Comparison of ENCODE assay signal across 16 mouse cellular contexts in genomic region chr2:30874445-30874844, GRCm38 (mm10). TPM values are rescaled to one million over a fixed set of nuclear protein-coding genes. Genes with fewer than 3 reads are reported as not detected.
DNase-seq lines count a peak whose midpoint lies in the region; ATAC-seq and TF ChIP-seq lines count a peak whose summit lies in the region.
"Had no signal": no experiment of that assay in that cellular context is flagged by ENCODE, and none has a peak within 500 bp of the region (broad histone marks: within the 10 kb centered on the region; RNA-seq: fewer than 3 reads in every experiment).

No protein-coding gene starts in this region.

- no peak overlapping the region for H3K9ac ChIP-seq in forebrain, embryonic 14.5 days (ENCODE audit: low read length)
- no peak overlapping the region for H3K9ac ChIP-seq in forebrain, embryonic 11.5 days (ENCODE audit: low read length)
- H3K9ac ChIP-seq in midbrain, postnatal 0 days (replicated peaks; ENCODE audit: low read length, poor library complexity, severe bottlenecking): no peak overlapping the region
- no peak overlapping the region for H3K9ac ChIP-seq in midbrain, embryonic 11.5 days (ENCODE audit: low read length)
- H3K9ac ChIP-seq: neural tube, embryonic 15.5 days had no signal

- H3K4me2 ChIP-seq in forebrain, embryonic 14.5 days (ENCODE audit: low read length): no peak overlapping the region
- no peak overlapping the region for H3K4me2 ChIP-seq in forebrain, embryonic 11.5 days (ENCODE audit: low read depth, low read length, severe bottlenecking)
- no peak overlapping the region for H3K4me2 ChIP-seq in midbrain, postnatal 0 days (ENCODE audit: low read depth, low read length, poor library complexity, severe bottlenecking)
- no peak overlapping the region for H3K4me2 ChIP-seq in midbrain, embryonic 11.5 days
- H3K4me2 ChIP-seq: liver, embryonic 11.5 days; neural tube, embryonic 15.5 days had no signal

- intact Hi-C loops in heart, postnatal 14 days (cut with DNase I): no loop called here

- no peaks in the 10 kb centered on the region for H3K27me3 ChIP-seq in forebrain, embryonic 14.5 days (replicated peaks; ENCODE audit: control insufficient read depth, insufficient read depth, low read length)
- H3K27me3 ChIP-seq in forebrain, embryonic 11.5 days (ENCODE audit: control insufficient read depth, insufficient read depth, low read length): no peaks in the 10 kb centered on the region
- no peaks in the 10 kb centered on the region for H3K27me3 ChIP-seq in midbrain, postnatal 0 days (ENCODE audit: insufficient read depth, low read length)
- H3K27me3 ChIP-seq in midbrain, embryonic 11.5 days (ENCODE audit: control insufficient read depth, insufficient read depth, low read length): no peaks in the 10 kb centered on the region
- no peaks in the 10 kb centered on the region for H3K27me3 ChIP-seq in thymus, adult 2 months (ENCODE audit: control insufficient read depth, insufficient read depth, low read length)
- H3K27me3 ChIP-seq: neural tube, embryonic 15.5 days had no signal

- TF ChIP-seq POLR2A in thymus, adult 2 months (IDR thresholded peaks at IDR 0.05; ENCODE audit: control insufficient read depth, extremely low read depth, insufficient read depth, low read length, poor library complexity): no peak

- peaks cover 14% of the 10 kb centered on the region; the same call in 1 of the 2 replicates for H3K4me1 ChIP-seq in forebrain, embryonic 14.5 days (ENCODE audit: control insufficient read depth, insufficient read depth, low read length)
- H3K4me1 ChIP-seq in forebrain, embryonic 11.5 days (replicated peaks; ENCODE audit: control insufficient read depth, insufficient read depth, low read length): 0 out of 2 replicates have a peak, but pooled peaks cover 2% of the 10 kb centered on the region
- H3K4me1 ChIP-seq in midbrain, postnatal 0 days (ENCODE audit: insufficient read depth, low read length): no peaks in the 10 kb centered on the region
- H3K4me1 ChIP-seq in midbrain, embryonic 11.5 days (ENCODE audit: control insufficient read depth, insufficient read depth, low read length): peaks cover 2% of the 10 kb centered on the region; the same call in 1 of the 2 replicates
- no peaks in the 10 kb centered on the region for H3K4me1 ChIP-seq in thymus, adult 2 months (replicated peaks; ENCODE audit: control insufficient read depth, insufficient read depth, low read length)
- H3K4me1 ChIP-seq: neural tube, embryonic 15.5 days had no signal

- H3K27ac ChIP-seq in forebrain, embryonic 14.5 days (ENCODE audit: low read depth, low read length): peak overlapping the region; percentile 3; the same call in 1 of the 2 replicates
- H3K27ac ChIP-seq in forebrain, embryonic 11.5 days (ENCODE audit: low read depth, low read length): no peak overlapping the region
- no peak overlapping the region for H3K27ac ChIP-seq in midbrain, postnatal 0 days (ENCODE audit: low read depth, low read length)
- H3K27ac ChIP-seq in midbrain, embryonic 11.5 days (ENCODE audit: low read depth, low read length): no peak overlapping the region
- H3K27ac ChIP-seq in thymus, adult 2 months (ENCODE audit: control insufficient read depth, insufficient read depth, low read length): no peak overlapping the region
- H3K27ac ChIP-seq: neural tube, embryonic 15.5 days had no signal

- H3K36me3 ChIP-seq in forebrain, embryonic 14.5 days (ENCODE audit: control insufficient read depth, insufficient read depth, low read length): no peaks in the 10 kb centered on the region
- H3K36me3 ChIP-seq in forebrain, embryonic 11.5 days (ENCODE audit: control insufficient read depth, insufficient read depth, low read length): no peaks in the 10 kb centered on the region
- H3K36me3 ChIP-seq in midbrain, postnatal 0 days (ENCODE audit: insufficient read depth, low read length): no peaks in the 10 kb centered on the region
- no peaks in the 10 kb centered on the region for H3K36me3 ChIP-seq in midbrain, embryonic 11.5 days (ENCODE audit: control insufficient read depth, insufficient read depth, low read length)
- H3K36me3 ChIP-seq in thymus, adult 2 months (ENCODE audit: control insufficient read depth, insufficient read depth, low read length): no peaks in the 10 kb centered on the region
- H3K36me3 ChIP-seq: neural tube, embryonic 15.5 days had no signal

- H3K9me3 ChIP-seq in forebrain, embryonic 14.5 days (replicated peaks; ENCODE audit: control insufficient read depth, low read length): no peaks in the 10 kb centered on the region
- no peaks in the 10 kb centered on the region for H3K9me3 ChIP-seq in forebrain, embryonic 11.5 days (ENCODE audit: control insufficient read depth, low read length)
- H3K9me3 ChIP-seq in midbrain, postnatal 0 days (ENCODE audit: low read length): no peaks in the 10 kb centered on the region
- no peaks in the 10 kb centered on the region for H3K9me3 ChIP-seq in midbrain, embryonic 11.5 days (ENCODE audit: control insufficient read depth, low read length)
- H3K9me3 ChIP-seq: neural tube, embryonic 15.5 days had no signal

- ATAC-seq in forebrain, embryonic 14.5 days: peak; percentile 68
- ATAC-seq in forebrain, embryonic 11.5 days (replicated peaks; ENCODE audit: low FRiP score): no peak
- ATAC-seq in midbrain, postnatal 0 days (ENCODE audit: low FRiP score): no peak
- no peak for ATAC-seq in midbrain, embryonic 11.5 days (ENCODE audit: low FRiP score)
- ATAC-seq in erythroblast, adult 5-6 weeks (replicated peaks; ENCODE audit: low FRiP score, poor library complexity, severe bottlenecking): no peak

- no peak for TF ChIP-seq CTCF in midbrain, postnatal 0 days (IDR thresholded peaks at IDR 0.05)
- no peak for TF ChIP-seq CTCF in thymus, adult 2 months (IDR thresholded peaks at IDR 0.05; ENCODE audit: borderline replicate concordance, control insufficient read depth, extremely low read depth, insufficient read depth, low read length, poor library complexity)

- DNase-seq in forebrain, embryonic 14.5 days (ENCODE audit: low spot score): peak; percentile 72
- DNase-seq in forebrain, embryonic 11.5 days (ENCODE audit: low spot score): no peak
- peak; percentile 25 for DNase-seq in heart, postnatal 4 days
- no peak for DNase-seq in heart, postnatal 14 days
- DNase-seq in midbrain, postnatal 0 days (ENCODE audit: low spot score): peak; percentile 39
- no peak for DNase-seq in midbrain, embryonic 11.5 days (ENCODE audit: low spot score, missing footprints)
- DNase-seq in thymus, adult 2 months: no peak
- DNase-seq: adrenal gland, postnatal 36 days; cerebellum, adult 9-11 months; gastrocnemius, postnatal 25 days; lung, postnatal 14 days; right cerebral cortex, postnatal 4 days had no signal

- WGBS in forebrain, embryonic 14.5 days: 19% methylated on average over 10 of the region's 10 CpGs
- 43% methylated on average over 10 of the region's 10 CpGs for WGBS in forebrain, embryonic 11.5 days
- WGBS in midbrain, postnatal 0 days: 25% methylated on average over 10 of the region's 10 CpGs
- 38% methylated on average over 10 of the region's 10 CpGs for WGBS in midbrain, embryonic 11.5 days
- 82% methylated on average over 10 of the region's 10 CpGs for WGBS in thymus, adult 2 months

- H3K4me3 ChIP-seq in forebrain, embryonic 14.5 days (ENCODE audit: low read depth, low read length): no peak overlapping the region
- H3K4me3 ChIP-seq in forebrain, embryonic 11.5 days (ENCODE audit: low read depth, low read length): no peak overlapping the region
- H3K4me3 ChIP-seq in midbrain, postnatal 0 days (ENCODE audit: low read depth, low read length): no peak overlapping the region
- no peak overlapping the region for H3K4me3 ChIP-seq in midbrain, embryonic 11.5 days (ENCODE audit: low read depth, low read length)
- H3K4me3 ChIP-seq in thymus, adult 2 months (ENCODE audit: control insufficient read depth, insufficient read depth, low read length): no peak overlapping the region
- H3K4me3 ChIP-seq: neural tube, embryonic 15.5 days had no signal

RNA-seq across cellular contexts. Expression of gene Prrx2, which starts 39.7 kb away (rescaled TPM):
- 2.9 and 3.0 TPM in 2 replicates for polyA plus RNA-seq in forebrain, embryonic 14.5 days (2014; fragmentation: Nextera tagmentation; extraction: Ambion mirVana)
- 30.8 and 33.6 TPM in 2 replicates for polyA plus RNA-seq in forebrain, embryonic 11.5 days (2014; fragmentation: Nextera tagmentation; extraction: Ambion mirVana)
- 1 to 10 TPM; 8.7 to 9.4 TPM for total RNA-seq in heart, postnatal 4 days (2021)
- 1 to 10 TPM in 1 of 2 experiments, under 1 TPM in 1; 0.80 to 1.2 TPM for total RNA-seq in heart, postnatal 14 days (2021)
- 4.4 and 12.5 TPM in 2 replicates for total RNA-seq in midbrain, postnatal 0 days (2014; rRNA removed)
- 3.0 and 5.1 TPM in 2 replicates for polyA plus RNA-seq in midbrain, postnatal 0 days (2015; fragmentation: Nextera tagmentation; extraction: Ambion mirVana)
- polyA plus RNA-seq in midbrain, embryonic 11.5 days (2014; fragmentation: Nextera tagmentation; extraction: Ambion mirVana): 20.1 and 24.4 TPM in 2 replicates
- 2.2 and 2.5 TPM in 2 replicates for polyA plus RNA-seq in thymus, adult 2 months (2012; rRNA removed)
- not detected in 2 replicates for total RNA-seq in erythroblast, adult 5-6 weeks (2015; ENCODE audit: low replicate concordance)
- not detected in 2 replicates for total RNA-seq in erythroblast, adult 5-6 weeks (2017; ENCODE audit: low replicate concordance)
- total RNA-seq: CH12.LX had no signal

RNA-seq across cellular contexts. Expression of gene Asb6, which starts 44.3 kb away (rescaled TPM):
- 35.9 and 39.9 TPM in 2 replicates for polyA plus RNA-seq in forebrain, embryonic 14.5 days (2014; fragmentation: Nextera tagmentation; extraction: Ambion mirVana)
- 41.9 and 42.5 TPM in 2 replicates for polyA plus RNA-seq in forebrain, embryonic 11.5 days (2014; fragmentation: Nextera tagmentation; extraction: Ambion mirVana)
- total RNA-seq in heart, postnatal 4 days (2021): 10 to 100 TPM; 11.7 to 13.2 TPM
- 1 to 10 TPM; 7.9 to 9.0 TPM for total RNA-seq in heart, postnatal 14 days (2021)
- 36.5 and 40.7 TPM in 2 replicates for total RNA-seq in midbrain, postnatal 0 days (2014; rRNA removed)
- polyA plus RNA-seq in midbrain, postnatal 0 days (2015; fragmentation: Nextera tagmentation; extraction: Ambion mirVana): 36.1 and 39.6 TPM in 2 replicates
- polyA plus RNA-seq in midbrain, embryonic 11.5 days (2014; fragmentation: Nextera tagmentation; extraction: Ambion mirVana): 23.0 and 31.0 TPM in 2 replicates
- polyA plus RNA-seq in thymus, adult 2 months (2012; rRNA removed): 97.6 and 103 TPM in 2 replicates
- total RNA-seq in erythroblast, adult 5-6 weeks (2015; ENCODE audit: low replicate concordance): 13.6 and 19.2 TPM in 2 replicates
- 40.6 and 42.2 TPM in 2 replicates for total RNA-seq in erythroblast, adult 5-6 weeks (2017; ENCODE audit: low replicate concordance)

RNA-seq across cellular contexts. Expression of gene Ptges, which starts 55.2 kb away (rescaled TPM):
- polyA plus RNA-seq in forebrain, embryonic 14.5 days (2014; fragmentation: Nextera tagmentation; extraction: Ambion mirVana): 2.6 and 3.3 TPM in 2 replicates
- 4.2 and 5.5 TPM in 2 replicates for polyA plus RNA-seq in forebrain, embryonic 11.5 days (2014; fragmentation: Nextera tagmentation; extraction: Ambion mirVana)
- 1 to 10 TPM; 2.1 to 3.5 TPM for total RNA-seq in heart, postnatal 4 days (2021)
- 1 to 10 TPM; 1.9 to 3.2 TPM for total RNA-seq in heart, postnatal 14 days (2021)
- total RNA-seq in midbrain, postnatal 0 days (2014; rRNA removed): 6.7 and 19.8 TPM in 2 replicates
- polyA plus RNA-seq in midbrain, postnatal 0 days (2015; fragmentation: Nextera tagmentation; extraction: Ambion mirVana): 8.0 and 8.5 TPM in 2 replicates
- polyA plus RNA-seq in midbrain, embryonic 11.5 days (2014; fragmentation: Nextera tagmentation; extraction: Ambion mirVana): 4.7 and 6.1 TPM in 2 replicates
- 10.1 and 12.3 TPM in 2 replicates for polyA plus RNA-seq in thymus, adult 2 months (2012; rRNA removed)
- total RNA-seq in erythroblast, adult 5-6 weeks (2015; ENCODE audit: low replicate concordance): 0.38 and 2.1 TPM in 2 replicates
- 0.42 and 2.3 TPM in 2 replicates for total RNA-seq in erythroblast, adult 5-6 weeks (2017; ENCODE audit: low replicate concordance)

Comparison
In these comparisons a context has a peak if more than half of its experiments do, and no peak if none do; other contexts are left out.
1. DNase-seq: peak in forebrain, embryonic 14.5 days (single experiment), heart, postnatal 4 days (single experiment) and midbrain, postnatal 0 days (single experiment); none in forebrain, embryonic 11.5 days (single experiment), heart, postnatal 14 days (0 of 2), midbrain, embryonic 11.5 days (single experiment) and thymus, adult 2 months (single experiment).